Mouse (Mus musculus) liver, embryonic 14.5 days (tissue): ENCODE data around the gene Zfp710.

Experiments used
- CTCF ChIP-seq: IDR thresholded peaks from 2 replicates; pipeline ENCODE4 v1.5.1; 2016; ENCODE audit warnings: antibody characterized with exemption, low read depth, control low read depth
- EP300 ChIP-seq: IDR thresholded peaks from 2 replicates; pipeline ENCODE4 v1.6.1; 2016; ENCODE audit warnings: antibody characterized with exemption, low read depth

DNA sequence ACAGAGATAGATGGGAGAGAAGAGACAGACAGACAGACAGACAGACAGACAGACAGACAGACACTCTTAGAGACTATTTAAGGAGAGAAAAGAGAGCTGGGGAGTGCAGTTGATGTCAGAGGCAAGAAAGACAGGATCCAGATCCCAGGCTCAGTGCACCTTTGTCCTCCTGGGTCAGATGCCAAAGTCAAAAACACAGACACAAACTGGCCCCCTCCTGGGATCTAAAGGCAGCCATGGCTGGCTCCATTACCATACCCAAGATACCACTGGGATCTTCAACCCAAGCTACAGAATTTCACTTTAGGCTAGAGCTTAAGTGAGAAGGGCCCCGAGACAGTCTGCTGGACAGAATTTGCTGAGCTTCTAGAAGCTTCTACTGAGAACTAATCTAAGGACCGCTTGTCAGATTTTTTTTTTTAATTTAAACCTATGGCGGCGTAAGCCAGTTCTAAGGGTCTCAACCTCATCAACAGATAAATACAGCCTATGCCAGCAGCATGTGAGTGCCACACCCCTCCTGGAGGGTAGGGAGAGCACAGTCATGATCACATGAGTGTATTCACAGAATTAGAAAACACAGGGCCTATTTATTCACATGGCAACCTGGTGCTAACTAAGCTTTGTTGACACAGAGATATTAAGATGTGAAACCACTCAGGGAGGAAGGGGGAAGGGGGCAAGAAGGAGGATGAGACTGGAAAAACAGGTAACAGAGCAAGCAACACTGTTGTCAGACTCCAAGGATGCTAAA, 81.2 kb downstream of the Zfp710 start:
- TF ChIP-seq EP300: no peak
- no peak for TF ChIP-seq CTCF
